Mouse (Mus musculus) lung, adult 2 months (tissue): ENCODE measurements around the gene Themis2. TPM values are rescaled to one million over a fixed set of nuclear protein-coding genes. Genes with fewer than 3 reads are reported as not detected.
"Not testable (repeated sequence)": the region's sequence is repeated elsewhere in the genome, so short reads cannot be mapped to it uniquely, and the experiment has no call there.

Source experiments
- DNase-seq: peaks from one replicate; pipeline ENCODE4 v3.0.0; 2022
- H3K4me1 ChIP-seq: fragments of 200-500 bp; 2 replicates; pipeline ENCODE4 v1.6.1; 2011; ENCODE audit warnings: low read length; ENCODE audit not compliant: control insufficient read depth, insufficient read depth
- H3K4me3 ChIP-seq: fragments of 200-500 bp; replicated peaks from 2 replicates; pipeline ENCODE3; 2011; ENCODE audit warnings: low read depth, mild to moderate bottlenecking, control low read depth, low read length; ENCODE audit errors: extremely low read depth
- CTCF ChIP-seq: fragments of 200-500 bp; IDR thresholded peaks from 2 replicates; pipeline ENCODE4 v1.5.1; 2011; ENCODE audit warnings: mild to moderate bottlenecking, low read length, control low read depth; ENCODE audit not compliant: insufficient read depth
- POLR2A ChIP-seq: fragments of 200-500 bp; IDR thresholded peaks from 2 replicates; pipeline ENCODE4 v1.6.1; 2011; ENCODE audit warnings: low read depth, mild to moderate bottlenecking, control low read depth, low read length, borderline replicate concordance; ENCODE audit errors: extremely low read depth
- WGBS: fragments of 180-500 bp; shearing (Covaris S2); methylation state at CpG from one replicate; pipeline ENCODE4 v1.1.7; 2018; 5-methylcytosine and 5-hydroxymethylcytosine counted together
- polyA plus RNA-seq: library from polyadenylated mRNA; depleted of rRNA; stranded (reverse); fragments of >200 nt; gene quantifications from 2 replicates; pipeline ENCODE4 v1.2.3, GENCODE M21; 2012

Gene Themis2
- polyA plus RNA-seq, 1 experiment, result 16.5 TPM

DNA sequence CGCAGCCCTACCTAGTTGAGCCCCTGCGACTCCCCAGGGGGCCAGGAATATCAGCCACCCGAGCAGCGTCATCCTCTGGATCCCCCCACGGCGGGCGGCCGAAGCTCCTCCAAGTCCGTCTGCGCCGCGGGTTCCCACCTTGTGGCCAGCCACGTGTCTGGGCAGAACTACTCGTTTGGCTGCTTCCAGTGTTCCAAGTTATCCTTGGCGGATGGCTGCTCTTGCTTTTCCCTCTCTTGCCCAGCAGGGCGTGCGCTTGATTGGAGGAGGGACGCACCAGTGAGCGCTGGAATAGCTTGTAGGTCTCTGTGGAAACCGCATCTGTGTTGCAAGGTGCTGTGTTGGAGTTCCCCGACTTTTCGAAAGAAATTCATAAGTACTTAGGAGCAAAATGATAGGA is 39.2 kb downstream of the Themis2 start, which contains the start of gene Smpdl3b:
Gene Smpdl3b, minus strand, starts transcription at position 279 of the 400 bp plus-strand sequence.
- peak; percentile 74 for TF ChIP-seq CTCF
- TF ChIP-seq POLR2A, result no peak
- DNase-seq, result peak; percentile 60
- WGBS, result 1% methylated on average over 22 of the region's 22 CpGs
- Histone ChIP-seq H3K4me1 (no peaks in the 10 kb centered on the region), H3K4me3 (peak within 1 kb of the TSS; percentile 44)

DNA sequence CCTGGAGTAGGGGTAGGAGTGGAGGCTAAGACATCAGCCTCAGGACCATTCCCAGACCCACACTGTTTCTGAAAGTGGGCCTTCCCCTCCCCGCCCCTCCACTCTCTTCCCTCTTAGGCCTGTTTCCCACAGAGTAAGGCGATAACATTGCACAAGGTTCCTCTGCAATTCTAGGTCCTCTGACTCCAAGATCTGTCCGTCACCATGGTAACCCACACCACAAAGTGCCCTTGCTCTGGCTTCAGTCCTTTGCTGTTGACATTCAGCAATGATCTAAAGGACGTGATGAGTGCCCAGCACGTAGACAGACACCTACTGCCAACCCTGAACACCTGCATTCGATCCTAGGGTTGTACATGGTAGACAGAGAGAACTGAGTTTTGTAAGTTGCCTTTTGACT is 43.2 kb downstream of the Themis2 start:
- WGBS, result 66% methylated on average over 6 of the region's 6 CpGs
- H3K4me3 ChIP-seq, result no peak overlapping the region
- no peaks in the 10 kb centered on the region for H3K4me1 ChIP-seq
- DNase-seq, result no peak
- TF ChIP-seq CTCF, result no peak
- TF ChIP-seq POLR2A, result no peak

DNA sequence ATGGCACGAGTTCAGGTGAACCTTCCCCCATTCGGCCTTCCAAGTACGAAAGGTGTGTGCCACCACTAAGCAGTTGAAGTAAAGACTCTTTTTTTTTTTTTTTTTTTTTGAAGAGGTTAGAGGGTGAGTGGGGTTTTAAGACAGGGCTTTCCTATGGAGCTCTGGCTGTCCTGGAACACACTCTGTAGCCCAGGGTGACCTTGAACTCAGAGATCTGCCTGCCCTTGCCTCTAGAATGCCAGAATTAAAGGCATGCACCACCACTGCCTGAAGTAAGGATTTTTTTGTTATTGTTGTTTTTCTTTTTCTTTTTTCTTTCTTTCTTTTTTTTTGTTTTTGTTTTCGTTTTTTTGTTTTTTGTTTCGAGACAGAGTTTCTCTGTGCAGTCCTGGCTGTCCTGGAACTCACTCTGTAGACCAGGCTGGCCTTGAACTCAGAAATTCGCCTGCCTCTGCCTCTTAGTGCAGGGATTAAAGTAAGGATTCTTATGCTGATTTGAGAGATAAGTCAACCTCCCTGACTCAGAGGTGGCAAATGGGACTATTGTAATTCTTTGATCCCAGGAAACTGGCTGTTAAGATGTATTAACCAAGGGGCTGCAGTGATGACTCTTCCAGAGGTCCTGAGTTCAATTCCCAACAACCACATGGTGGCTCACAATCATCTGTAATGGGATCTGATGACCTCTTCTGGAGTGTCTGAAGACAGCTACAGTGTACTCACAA is 46.8 kb downstream of the Themis2 start:
- Histone ChIP-seq H3K4me3 (no peak overlapping the region), H3K4me1 (peaks cover 3% of the 10 kb centered on the region; the same call in 1 of the 2 replicates)
- DNase-seq, result no peak
- no peak for TF ChIP-seq CTCF
- no peak for TF ChIP-seq POLR2A
- whole genome bisulfite sequencing, result 83% methylated on average over 6 of the region's 6 CpGs

DNA sequence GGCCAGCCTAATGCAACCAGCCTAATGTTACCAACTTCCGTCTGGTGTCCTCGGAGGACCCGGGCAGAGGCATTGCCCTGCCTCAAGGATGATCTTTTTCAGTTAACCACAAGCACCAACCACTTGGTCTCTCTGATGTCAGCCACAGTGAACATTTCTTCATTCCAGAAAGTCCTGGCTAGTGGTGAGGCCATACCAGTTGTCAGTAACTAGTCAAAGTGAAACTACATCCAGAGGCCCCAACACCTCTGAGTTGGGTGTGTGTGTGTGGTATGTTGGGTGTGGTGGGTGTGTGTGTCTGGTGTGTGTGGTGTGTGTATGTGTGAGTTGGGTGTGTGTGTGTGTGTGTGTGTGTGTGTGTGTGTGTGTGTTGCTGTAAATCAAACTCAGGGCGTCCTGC is 47.4 kb downstream of the Themis2 start:
- Histone ChIP-seq H3K4me1 (peaks cover 3% of the 10 kb centered on the region; the same call in 1 of the 2 replicates), H3K4me3 (no peak overlapping the region)
- WGBS, result 91% methylated on average over 4 of the region's 4 CpGs
- no peak for DNase-seq
- no peak for TF ChIP-seq CTCF

DNA sequence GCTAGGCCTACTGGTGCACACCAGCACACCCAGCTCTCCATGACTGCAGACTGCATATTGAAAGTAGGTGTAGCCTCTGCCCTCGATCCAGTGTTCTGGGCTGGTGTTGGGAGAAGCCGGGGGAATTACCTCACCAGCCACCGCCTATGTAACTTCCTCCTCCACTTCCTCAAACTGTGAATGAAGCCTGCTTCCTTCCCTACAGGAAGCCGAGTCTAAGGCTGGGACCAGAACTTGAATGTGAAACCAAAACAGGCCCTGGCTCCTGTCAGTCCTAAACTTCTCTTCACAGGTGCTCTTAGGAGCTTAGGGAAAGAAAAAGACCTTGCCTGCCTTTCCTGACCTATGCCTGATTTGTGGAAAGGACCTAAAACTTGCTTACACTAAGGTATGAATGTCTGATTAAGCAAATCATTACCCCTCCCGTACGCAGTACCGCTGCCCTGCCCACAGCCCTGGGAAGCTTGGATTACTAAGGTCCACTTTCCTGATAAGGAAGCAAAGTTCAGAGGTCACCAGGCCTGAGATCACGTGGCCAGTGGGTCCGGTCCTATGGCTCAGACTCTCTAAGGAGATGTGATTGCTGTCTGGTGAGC is 48.4 kb downstream of the Themis2 start:
- peaks cover 3% of the 10 kb centered on the region; the same call in 1 of the 2 replicates for H3K4me1 ChIP-seq
- DNase-seq, result peak; percentile 46
- WGBS, result 25% methylated on average over 9 of the region's 9 CpGs
- H3K4me3 ChIP-seq, result peak overlapping the region; percentile 64
- TF ChIP-seq CTCF, result no peak
- TF ChIP-seq POLR2A, result peak; percentile 56; the same call in 1 of the 2 replicates

DNA sequence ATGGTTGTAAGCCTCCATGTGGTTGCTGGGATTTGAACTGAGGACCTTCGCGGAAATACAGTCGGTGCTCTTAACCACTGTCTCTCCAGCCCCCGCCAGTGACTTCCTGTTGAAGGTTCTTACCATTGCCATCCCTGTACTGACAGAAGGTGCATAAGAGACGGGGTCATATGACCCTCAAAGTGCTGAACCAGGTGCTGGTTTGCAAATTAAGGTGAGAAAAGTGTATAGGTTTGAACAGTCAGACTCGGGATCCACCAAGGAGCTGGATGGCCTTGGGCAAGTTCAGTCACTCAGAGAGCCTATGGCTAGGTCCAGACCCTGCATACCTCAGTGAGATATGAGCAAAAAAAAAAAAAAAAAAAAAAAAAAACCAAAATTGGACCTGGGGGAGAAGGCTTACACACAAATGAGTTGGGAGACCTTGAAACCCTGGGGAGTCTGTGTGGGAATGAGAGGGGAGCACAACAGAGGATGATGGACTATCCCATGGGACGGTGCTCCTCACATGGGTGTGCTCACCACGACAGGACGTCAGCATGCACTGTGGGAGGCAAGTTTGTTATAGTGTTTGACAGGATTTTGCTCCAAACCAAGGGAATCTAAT is 49.2 kb downstream of the Themis2 start:
- DNase-seq, result no peak
- 77% methylated on average over 9 of the region's 9 CpGs for WGBS
- no peak overlapping the region for H3K4me3 ChIP-seq

DNA sequence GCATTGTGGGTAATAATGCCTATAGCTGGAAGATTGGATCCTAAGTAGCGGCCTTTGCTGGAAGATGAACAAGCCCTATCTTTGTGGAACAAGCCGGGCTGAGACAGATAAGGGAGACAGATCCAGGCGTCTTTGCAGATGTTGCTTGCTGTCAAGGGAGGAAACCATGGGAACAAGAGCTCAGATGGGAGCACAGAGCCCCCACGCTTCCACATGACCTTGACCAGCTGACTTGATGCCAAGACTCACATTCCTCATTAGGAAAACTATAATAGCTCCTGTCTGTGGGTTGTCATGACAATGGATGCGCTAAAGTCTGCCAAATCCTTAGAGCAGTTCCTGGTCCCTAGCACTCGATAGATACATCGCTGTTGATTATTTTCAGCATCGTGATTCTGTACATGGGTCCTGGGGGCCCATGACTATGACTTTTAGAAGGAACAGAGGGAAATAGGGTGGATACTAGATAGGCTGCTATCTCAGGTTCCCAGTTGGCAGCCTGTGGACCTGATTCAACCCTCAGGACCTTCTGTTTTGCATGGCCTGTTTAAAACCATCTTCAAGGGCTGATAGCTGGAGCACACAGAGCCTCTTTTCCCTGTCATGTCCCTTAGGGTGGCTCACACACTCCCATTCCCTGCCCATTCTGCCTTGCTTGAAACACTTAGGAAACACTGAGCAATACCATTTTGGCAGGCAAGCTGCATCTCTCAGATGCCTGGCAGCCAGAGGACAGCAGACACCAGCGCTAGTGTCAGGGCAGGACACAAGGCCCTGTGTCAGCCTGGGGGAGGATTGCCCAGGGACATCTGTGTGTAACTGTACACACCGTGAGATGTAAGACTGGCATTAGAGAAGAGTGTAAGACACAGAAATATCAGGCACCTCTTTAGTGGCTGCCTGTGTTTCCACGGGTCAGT is 51.9 kb downstream of the Themis2 start:
- peaks cover 3% of the 10 kb centered on the region; the same call in 1 of the 2 replicates for H3K4me1 ChIP-seq
- TF ChIP-seq POLR2A (no peak), CTCF (no peak)
- no peak overlapping the region for H3K4me3 ChIP-seq
- WGBS, result 62% methylated on average over 11 of the region's 11 CpGs
- DNase-seq, result no peak

More for the DNA sequence above, 49.2 kb downstream of the Themis2 start:
- TF ChIP-seq POLR2A (no peak), CTCF (no peak)
- H3K4me1 ChIP-seq, result peaks cover 3% of the 10 kb centered on the region; the same call in 1 of the 2 replicates

DNA sequence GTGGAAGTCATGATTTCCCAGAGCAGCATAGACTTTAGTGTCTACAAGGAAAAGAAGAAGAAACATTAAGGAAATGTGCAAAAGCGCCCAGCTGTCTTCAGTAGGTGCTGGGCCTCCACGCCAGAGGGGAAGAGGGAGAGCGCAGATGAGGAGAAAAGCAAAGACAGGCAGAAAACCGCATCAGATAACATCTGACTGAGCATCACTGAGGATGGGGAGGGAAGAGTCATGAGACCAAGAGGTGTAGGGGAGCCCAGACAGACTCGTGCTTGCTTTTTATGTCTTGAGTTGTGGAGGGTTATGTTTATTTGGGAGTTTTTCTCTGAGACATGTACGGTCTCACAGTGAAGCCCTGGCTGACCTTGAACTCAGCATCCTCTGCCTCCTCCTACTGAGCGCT is 54.7 kb downstream of the Themis2 start:
- TF ChIP-seq CTCF, result no peak
- TF ChIP-seq POLR2A, result no peak
- 86% methylated on average over 7 of the region's 7 CpGs for WGBS
- H3K4me3 ChIP-seq, result no peak overlapping the region
- no peak for DNase-seq
- H3K4me1 ChIP-seq, result no peaks in the 10 kb centered on the region

DNA sequence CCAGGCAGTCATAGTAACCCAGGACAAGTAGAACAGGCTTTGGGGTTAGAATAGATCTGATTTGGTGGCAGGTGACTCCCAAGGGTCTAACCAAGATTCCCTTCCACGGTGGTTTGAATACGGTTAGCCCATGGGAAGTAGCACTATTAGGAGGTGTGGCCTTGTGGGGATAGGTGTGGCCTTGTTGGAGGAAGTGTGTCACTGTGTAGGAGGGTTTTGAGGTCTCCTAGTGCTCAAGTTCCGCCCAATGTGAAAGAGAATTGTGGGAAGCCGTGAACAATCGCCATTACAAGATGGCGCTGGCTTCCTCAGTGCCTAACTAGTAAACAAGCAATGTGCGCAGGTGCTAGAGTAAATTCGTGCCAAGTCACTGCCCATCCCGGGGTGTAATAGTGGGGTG is 59.0 kb downstream of the Themis2 start:
- 87% methylated on average over 9 of the region's 9 CpGs for WGBS
- H3K4me3 ChIP-seq, H3K4me1 ChIP-seq, DNase-seq: not testable (repeated sequence)
